Mouse (Mus musculus) hematopoietic multipotent progenitor cell, adult 10-12 weeks (in vitro differentiated cells): ENCODE results near the gene Rbm25. TPM values are rescaled to one million over a fixed set of nuclear protein-coding genes. Genes with fewer than 3 reads are reported as not detected.

Experiments
- polyA plus RNA-seq: library from polyadenylated mRNA; stranded (reverse); fragments of >175 nt; gene quantifications from 2 replicates; pipeline ENCODE4 v1.2.3, GENCODE M21; 2012; ENCODE audit warnings: low replicate concordance

Rbm25 gene
- polyA plus RNA-seq: 50.7 and 86.1 TPM in 2 replicates

GRCm38 (mm10) chr12:83630936-83631335, at the start of gene Rbm25:
TSS of gene Rbm25 (plus strand) at chr12:83631236.

DNA sequence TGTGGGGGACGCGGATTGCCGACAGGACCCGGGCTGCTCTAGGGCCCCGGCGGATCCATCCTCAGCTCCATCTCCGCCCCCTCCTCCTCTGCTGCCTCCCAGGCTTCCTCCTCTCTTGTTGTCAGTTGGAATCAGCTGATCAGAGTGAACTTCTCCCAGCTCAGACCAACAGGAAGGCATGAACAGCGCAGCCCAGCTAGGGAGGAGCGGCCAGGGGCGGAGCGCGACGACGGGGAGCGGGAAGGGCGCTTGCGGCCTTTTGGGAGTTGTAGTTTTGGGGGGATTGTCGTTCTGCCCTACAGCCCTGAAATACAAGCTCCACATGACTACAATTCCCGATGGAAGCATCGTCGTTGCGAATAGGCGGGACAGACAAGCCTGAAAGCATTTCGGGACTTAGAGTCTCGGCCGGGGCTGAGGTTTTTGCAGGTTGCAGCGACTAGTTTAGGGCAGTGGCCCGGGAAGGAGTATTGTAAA, 34.0 kb upstream of the Rbm25 start, which contains the start of gene Zfyve1:
Gene Zfyve1 (minus strand): TSS at position 198 of the 477 bp plus-strand sequence.

DNA sequence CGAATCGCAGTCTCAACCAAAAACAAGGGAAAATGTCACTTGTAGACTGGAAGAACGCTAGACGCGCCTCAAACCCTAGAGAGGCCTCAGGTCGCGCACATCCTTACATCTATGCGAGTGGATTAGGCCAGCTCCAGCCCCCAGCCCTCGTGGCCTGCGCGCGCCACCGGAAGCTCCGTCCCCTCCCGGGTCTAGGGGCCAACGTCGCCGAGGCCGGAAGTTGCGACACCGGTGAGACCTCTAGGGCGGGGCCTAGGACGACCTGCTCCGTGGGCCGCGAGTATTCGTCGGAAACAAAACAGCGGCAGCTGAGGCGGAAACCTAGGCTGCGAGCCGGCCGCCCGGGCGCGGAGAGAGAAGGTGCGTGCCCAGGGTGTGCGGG, 56.9 kb downstream of the Rbm25 start, which contains the start of gene Psen1:
Gene Psen1 (plus strand): TSS at position 219 of the 382 bp plus-strand sequence.

Other genes starting within 250 kb of the Rbm25 start
- 0.97 and 3.5 TPM in 2 replicates for gene Dpf3, start 143.5 kb upstream of the Rbm25 start, polyA plus RNA-seq
- 14.9 and 15.4 TPM in 2 replicates for gene Dcaf4, start 110.8 kb upstream of the Rbm25 start, polyA plus RNA-seq
- 13.2 and 19.6 TPM in 2 replicates for gene Zfyve1, start 34.0 kb upstream of the Rbm25 start, polyA plus RNA-seq
- gene Psen1, start 56.9 kb downstream of the Rbm25 start, polyA plus RNA-seq: 21.5 and 25.8 TPM in 2 replicates
- 0.83 and 1.1 TPM in 2 replicates for gene Papln, start 132.4 kb downstream of the Rbm25 start, polyA plus RNA-seq